Mouse (Mus musculus) erythroblast, embryonic 14.5 days (primary cell): ENCODE results near the gene Oxtr.

Experiments used
- GATA1 ChIP-seq: IDR thresholded peaks from 2 replicates; pipeline ENCODE4 v1.6.1; 2012; ENCODE audit warnings: low read length, inconsistent platforms, mixed read lengths
- TAL1 ChIP-seq: IDR thresholded peaks from 3 replicates; pipeline ENCODE4 v1.6.1; 2012; ENCODE audit warnings: low read length, inconsistent platforms, mixed read lengths

- TF ChIP-seq GATA1 (no peak), TAL1 (no peak)
Observed at GRCm38 (mm10) chr6:112501156-112501555, 11.4 kb upstream of the Oxtr start.
